Mouse (Mus musculus) kidney, postnatal 25 days (tissue): ENCODE data around the gene Wdr41.

ENCODE experiments used
- DNase-seq, 2 experiments: peaks; one replicate each; pipeline ENCODE4 v3.0.0; 2021; ENCODE audit warnings: mixed read lengths in 2 of 2

Wdr41 gene

GRCm38 (mm10) chr13:95038200-95038599 is 62.1 kb downstream of the Wdr41 start:
- DNase-seq: no peak

- no peak for DNase-seq
These were observed 64.1 kb downstream of the Wdr41 start for GRCm38 (mm10) chr13:95040140-95040738.

- no peak for DNase-seq
These were observed 68.0 kb downstream of the Wdr41 start for GRCm38 (mm10) chr13:95044108-95044507.

- DNase-seq: no peak
These were observed 74.3 kb downstream of the Wdr41 start for GRCm38 (mm10) chr13:95050398-95050797.

GRCm38 (mm10) chr13:95052421-95052820 is 76.3 kb downstream of the Wdr41 start:
- no peak for DNase-seq

- no peak for DNase-seq
These were observed 79.7 kb downstream of the Wdr41 start for GRCm38 (mm10) chr13:95055742-95056388.

GRCm38 (mm10) chr13:95056501-95057280 is 80.5 kb downstream of the Wdr41 start:
- DNase-seq: peak in 1 of 2 experiments; percentile 16

- DNase-seq: peak; percentile 14 to 64
These were observed 82.7 kb downstream of the Wdr41 start for GRCm38 (mm10) chr13:95058885-95059284.

- DNase-seq: no peak
These were observed 87.4 kb downstream of the Wdr41 start for GRCm38 (mm10) chr13:95063390-95064017.

GRCm38 (mm10) chr13:95067854-95068253 is 91.7 kb downstream of the Wdr41 start:
- DNase-seq: peak in 1 of 2 experiments; percentile 27

GRCm38 (mm10) chr13:95070268-95070667 is 94.1 kb downstream of the Wdr41 start:
- no peak for DNase-seq
